Mouse (Mus musculus) hindbrain, embryonic 14.5 days (tissue): ENCODE measurements around the gene Etl4. TPM values are rescaled to one million over a fixed set of nuclear protein-coding genes. Genes with fewer than 3 reads are reported as not detected.
"Not testable (repeated sequence)": the region's sequence is repeated elsewhere in the genome, so short reads cannot be mapped to it uniquely, and the experiment has no call there.

Experiments used
- ATAC-seq: fragments of 200-750 bp; cut with Nextera tagmentation; 2 replicates; pipeline ENCODE4 v1.8.0; 2017; ENCODE audit warnings: moderate number of reproducible peaks, mild to moderate bottlenecking, moderate TSS enrichment, moderate library complexity; ENCODE audit not compliant: low FRiP score
- DNase-seq: peaks from one replicate; pipeline ENCODE4 v3.0.0-alpha.2; 2015; ENCODE audit warnings: low spot score
- H3K27ac ChIP-seq: fragments of 300-500 bp; sonication (generic); 2 replicates; pipeline ENCODE4 v1.5.1; 2014; ENCODE audit warnings: mild to moderate bottlenecking, moderate library complexity
- H3K27me3 ChIP-seq: fragments of 300-500 bp; sonication (generic); 2 replicates; pipeline ENCODE4 v1.6.1; 2014; ENCODE audit warnings: mild to moderate bottlenecking, low read length, mixed read lengths; ENCODE audit not compliant: control insufficient read depth, insufficient read depth
- H3K36me3 ChIP-seq: fragments of 300-500 bp; sonication (generic); replicated peaks from 2 replicates; pipeline ENCODE4 v1.6.1; 2014; ENCODE audit not compliant: control insufficient read depth, insufficient read depth
- H3K4me1 ChIP-seq: fragments of 300-500 bp; sonication (generic); replicated peaks from 2 replicates; pipeline ENCODE4 v1.6.1; 2014; ENCODE audit warnings: antibody characterized with exemption, low read length, mixed read lengths; ENCODE audit not compliant: control insufficient read depth, insufficient read depth
- H3K4me2 ChIP-seq: fragments of 300-500 bp; sonication (generic); replicated peaks from 2 replicates; pipeline ENCODE4 v1.6.1; 2014; ENCODE audit warnings: mild to moderate bottlenecking, moderate library complexity
- H3K4me3 ChIP-seq: fragments of 300-500 bp; sonication (generic); replicated peaks from 2 replicates; pipeline ENCODE4 v1.5.1; 2014; ENCODE audit warnings: mild to moderate bottlenecking, low read length
- H3K9ac ChIP-seq: fragments of 300-500 bp; sonication (generic); 2 replicates; pipeline ENCODE4 v1.6.1; 2014
- H3K9me3 ChIP-seq: fragments of 300-500 bp; sonication (generic); 2 replicates; pipeline ENCODE4 v1.6.1; 2016; ENCODE audit warnings: low read length; ENCODE audit not compliant: control insufficient read depth
- WGBS: fragments of 180-500 bp; shearing (Covaris S2); extraction: QIAGEN DNeasy Blood & Tissue Kit; methylation state at CpG from one replicate; pipeline ENCODE4 v1.1.7; 2014; 5-methylcytosine and 5-hydroxymethylcytosine counted together
- polyA plus RNA-seq: library from polyadenylated mRNA; unstranded; fragments of >200 nt; fragmentation: Nextera tagmentation; extraction: Ambion mirVana; gene quantifications from 2 replicates; pipeline ENCODE4 v1.2.1, GENCODE M21; 2014

Gene Etl4
- polyA plus RNA-seq, 1 experiment from 2014 or later: 5.9 TPM

DNA sequence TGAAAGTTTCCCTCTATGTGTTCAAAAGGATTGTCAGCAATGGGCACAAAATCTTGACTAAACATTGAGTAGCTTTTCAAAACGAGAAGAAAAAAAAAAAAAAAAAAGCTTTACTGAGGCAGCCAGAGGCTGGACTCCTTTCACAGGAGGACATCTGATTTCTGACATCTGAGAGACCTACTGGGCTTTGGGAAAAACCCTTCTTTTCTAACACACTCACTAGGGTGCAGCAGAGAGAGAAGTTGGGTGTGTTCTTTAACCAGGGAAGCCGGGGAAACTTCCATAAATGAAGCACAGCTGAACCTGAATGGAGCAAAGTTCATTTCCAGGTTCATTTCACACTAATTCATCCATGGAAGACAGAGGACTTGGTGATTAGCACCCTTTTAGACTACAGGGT lies 222.2 kb downstream of the Etl4 start:
- Histone ChIP-seq H3K4me1 (no peaks in the 10 kb centered on the region), H3K4me2 (no peak overlapping the region), H3K27ac (no peak overlapping the region), H3K4me3 (no peak overlapping the region), H3K9me3 (no peaks in the 10 kb centered on the region), H3K9ac (no peak overlapping the region), H3K27me3 (no peaks in the 10 kb centered on the region), H3K36me3 (no peaks in the 10 kb centered on the region)
- DNase-seq (no peak), ATAC-seq (no peak)
- WGBS: 25% methylated on average over 2 of the region's 2 CpGs

DNA sequence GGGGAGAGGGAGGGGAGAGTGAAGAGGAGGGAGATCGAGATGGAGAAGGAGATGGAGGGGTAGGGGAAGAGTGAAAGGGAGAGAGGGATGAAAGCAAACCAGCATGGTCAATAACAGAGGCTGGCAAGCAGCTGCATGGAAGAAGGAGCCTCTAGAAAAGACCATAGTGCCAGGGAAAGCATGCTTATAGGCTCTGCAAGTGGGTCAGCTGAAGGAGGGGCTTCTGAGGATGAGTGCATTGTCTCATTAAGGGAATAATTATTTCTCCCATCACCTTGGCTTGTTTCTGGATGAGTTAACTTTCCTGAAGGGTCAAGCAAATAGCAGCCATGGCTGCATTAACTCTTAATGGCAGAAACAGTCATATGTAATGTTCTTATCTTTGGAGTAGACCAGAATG lies 228.8 kb downstream of the Etl4 start:
- no peaks in the 10 kb centered on the region for H3K36me3 ChIP-seq
- no peak overlapping the region for H3K4me2 ChIP-seq
- H3K4me3 ChIP-seq: no peak overlapping the region
- no peak overlapping the region for H3K27ac ChIP-seq
- no peaks in the 10 kb centered on the region for H3K9me3 ChIP-seq
- H3K9ac ChIP-seq: no peak overlapping the region
- ATAC-seq (no peak), DNase-seq (no peak)
- H3K4me1 ChIP-seq: no peaks in the 10 kb centered on the region
- H3K27me3 ChIP-seq: no peaks in the 10 kb centered on the region
- 68% methylated on average over 1 of the region's 1 CpGs for WGBS

DNA sequence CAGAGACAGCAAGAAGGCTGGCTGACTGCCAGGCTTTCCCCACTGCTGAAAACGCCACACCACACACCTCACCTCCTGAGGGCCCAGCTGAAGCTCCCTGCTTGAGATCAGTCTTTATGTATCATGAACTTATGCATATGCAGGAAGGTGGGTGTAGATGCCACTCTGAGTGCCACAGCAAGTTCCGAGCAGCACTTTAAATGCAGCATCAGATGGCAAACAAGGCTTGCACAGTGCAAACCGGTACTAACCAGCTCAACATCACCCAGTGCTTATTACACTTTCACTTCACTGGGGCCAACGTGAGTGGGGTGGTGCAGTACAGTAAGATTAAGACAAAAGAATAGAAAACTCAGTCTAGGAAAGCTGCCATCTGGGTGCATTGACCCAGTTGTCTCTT lies 235.8 kb downstream of the Etl4 start:
- 76% methylated on average over 4 of the region's 4 CpGs for WGBS
- no peaks in the 10 kb centered on the region for H3K27me3 ChIP-seq
- ATAC-seq (no peak), DNase-seq (no peak)
- no peaks in the 10 kb centered on the region for H3K9me3 ChIP-seq
- no peak overlapping the region for H3K4me3 ChIP-seq
- no peak overlapping the region for H3K4me2 ChIP-seq
- no peaks in the 10 kb centered on the region for H3K36me3 ChIP-seq
- no peaks in the 10 kb centered on the region for H3K4me1 ChIP-seq
- H3K9ac ChIP-seq: no peak overlapping the region
- H3K27ac ChIP-seq: no peak overlapping the region

DNA sequence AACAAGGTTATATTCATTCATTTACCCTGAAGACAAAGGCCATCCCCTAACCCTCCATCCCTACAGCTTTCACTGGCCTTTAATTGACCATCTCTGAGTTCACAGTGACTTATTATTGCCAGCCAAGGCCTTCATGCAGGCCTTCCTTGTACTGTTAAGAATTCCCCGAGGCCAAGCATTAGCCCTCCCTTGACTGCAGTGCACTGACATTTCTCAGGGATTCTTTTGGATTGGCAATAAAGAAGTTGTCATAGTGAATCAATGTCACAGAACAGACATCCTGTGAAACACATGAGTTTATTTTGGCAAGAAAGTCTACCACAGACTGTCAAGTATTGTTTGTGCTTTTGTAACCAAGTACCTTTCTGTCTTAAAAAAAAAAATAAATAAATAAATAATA lies 257.5 kb downstream of the Etl4 start:
- H3K9ac ChIP-seq: no peak overlapping the region
- H3K9me3 ChIP-seq: no peaks in the 10 kb centered on the region
- H3K27ac ChIP-seq: no peak overlapping the region
- H3K4me3 ChIP-seq: no peak overlapping the region
- H3K27me3 ChIP-seq: no peaks in the 10 kb centered on the region
- H3K36me3 ChIP-seq: no peaks in the 10 kb centered on the region
- H3K4me1 ChIP-seq: no peaks in the 10 kb centered on the region
- WGBS: 54% methylated on average over 1 of the region's 1 CpGs
- peak; percentile 43 for DNase-seq
- peak; percentile 60; the same call in 1 of the 2 replicates for ATAC-seq
- no peak overlapping the region for H3K4me2 ChIP-seq

DNA sequence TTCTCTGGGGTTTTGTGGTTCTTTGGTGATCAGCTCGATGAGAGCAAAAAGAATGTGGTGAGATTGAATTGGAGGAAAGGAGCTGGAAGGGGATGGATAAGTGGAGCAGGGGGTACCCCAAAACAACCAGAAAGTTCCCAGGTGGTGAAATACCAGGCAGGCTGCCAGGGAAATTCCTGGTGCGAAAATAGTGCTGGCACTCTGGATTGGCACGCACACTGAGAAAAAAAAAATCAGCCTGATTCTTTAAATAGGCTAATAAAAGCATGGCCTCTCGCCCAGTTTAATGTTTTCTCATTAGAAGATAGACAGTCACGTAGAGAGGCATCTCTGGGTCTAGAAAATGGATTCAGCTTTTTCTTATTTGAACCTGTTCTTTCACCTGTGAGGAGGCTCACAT lies 258.0 kb downstream of the Etl4 start:
- Histone ChIP-seq H3K9ac (no peak overlapping the region), H3K4me2 (no peak overlapping the region), H3K36me3 (no peaks in the 10 kb centered on the region), H3K4me1 (no peaks in the 10 kb centered on the region), H3K9me3 (no peaks in the 10 kb centered on the region), H3K27me3 (no peaks in the 10 kb centered on the region), H3K4me3 (no peak overlapping the region), H3K27ac (no peak overlapping the region)
- WGBS: 66% methylated on average over 5 of the region's 5 CpGs
- ATAC-seq: no peak
- no peak for DNase-seq

DNA sequence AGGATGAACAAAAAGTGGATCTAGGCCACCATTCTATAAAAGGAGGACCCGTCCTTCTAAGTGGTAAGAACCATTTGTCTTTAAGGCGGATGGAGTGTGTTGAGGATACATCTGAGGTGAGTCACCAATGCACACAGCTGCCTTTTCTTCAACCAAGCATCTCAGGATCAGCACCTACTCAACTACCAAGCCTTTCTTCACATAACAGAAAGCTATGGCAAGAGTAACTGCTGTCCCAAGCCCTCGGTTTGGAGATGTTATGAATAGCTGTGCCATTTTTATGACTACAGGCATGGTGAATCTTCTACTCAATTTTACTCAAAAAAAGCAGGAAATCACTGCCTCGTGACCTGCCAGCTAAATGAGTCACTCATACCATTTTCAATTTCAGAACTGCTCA lies 258.6 kb downstream of the Etl4 start:
- no peaks in the 10 kb centered on the region for H3K9me3 ChIP-seq
- no peak overlapping the region for H3K4me2 ChIP-seq
- H3K4me3 ChIP-seq: no peak overlapping the region
- no peak overlapping the region for H3K27ac ChIP-seq
- DNase-seq: no peak
- H3K27me3 ChIP-seq: no peaks in the 10 kb centered on the region
- no peaks in the 10 kb centered on the region for H3K4me1 ChIP-seq
- no peak for ATAC-seq
- 93% methylated on average over 4 of the region's 4 CpGs for WGBS
- H3K36me3 ChIP-seq: no peaks in the 10 kb centered on the region
- H3K9ac ChIP-seq: no peak overlapping the region

DNA sequence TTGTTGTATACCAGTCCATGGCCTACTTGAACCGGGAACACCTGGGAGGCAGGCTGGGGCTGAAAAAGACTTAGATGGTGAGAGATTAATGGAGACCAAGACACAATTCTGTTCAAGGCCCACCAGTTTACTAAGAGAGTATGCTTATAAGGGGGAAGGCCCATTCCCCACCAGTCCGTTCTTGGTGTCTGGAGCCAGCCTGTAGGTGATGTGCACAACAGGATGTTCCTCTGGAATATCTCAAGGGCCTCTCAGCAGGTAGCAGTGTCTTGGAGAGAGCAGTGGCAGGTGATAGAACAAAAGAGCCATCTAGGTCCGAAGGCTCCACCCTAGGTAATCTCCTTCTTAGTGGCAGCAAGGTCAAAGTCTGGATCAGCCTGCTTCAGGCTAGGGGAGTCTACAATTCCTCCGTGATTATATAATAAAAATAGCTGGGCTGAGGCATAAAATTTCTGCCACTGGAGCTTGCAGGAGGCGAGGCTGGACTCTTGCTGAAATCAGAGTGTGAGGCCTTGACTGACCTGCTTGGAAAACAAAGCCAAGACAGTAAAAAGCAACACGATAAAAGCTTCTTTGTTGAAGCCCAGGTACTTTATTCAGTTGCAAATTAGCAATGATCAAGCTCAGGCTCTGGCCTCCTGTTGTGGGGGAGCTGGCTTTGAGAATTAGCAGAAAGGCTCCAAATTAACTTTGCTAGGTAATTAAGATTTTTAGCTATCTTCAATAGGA lies 267.0 kb downstream of the Etl4 start:
- not testable (repeated sequence) for H3K4me1 ChIP-seq, H3K27me3 ChIP-seq, H3K4me3 ChIP-seq, DNase-seq, H3K4me2 ChIP-seq, H3K36me3 ChIP-seq, ATAC-seq, H3K9ac ChIP-seq, H3K9me3 ChIP-seq, H3K27ac ChIP-seq
- 72% methylated on average over 6 of the region's 6 CpGs for WGBS

DNA sequence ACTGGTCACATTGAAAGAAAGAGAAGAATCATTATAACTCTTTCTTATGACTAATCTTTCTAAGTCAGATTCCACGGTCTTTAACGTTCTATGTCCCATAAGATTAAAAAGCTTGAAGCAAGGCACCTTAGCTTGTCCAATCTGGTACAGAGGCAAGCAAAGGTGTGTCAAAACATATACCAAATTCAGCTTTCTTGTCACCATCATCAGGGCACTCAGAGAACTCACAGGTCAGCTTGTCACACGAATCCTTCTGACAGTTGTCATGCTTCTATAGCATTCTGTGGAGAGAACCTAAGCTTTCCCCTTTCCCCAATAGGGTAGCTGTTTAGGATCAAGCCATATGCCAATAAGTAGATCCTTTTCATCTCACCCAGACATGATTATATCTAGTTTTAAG lies 267.7 kb downstream of the Etl4 start:
- not testable (repeated sequence) for H3K27ac ChIP-seq, H3K4me1 ChIP-seq, ATAC-seq, H3K27me3 ChIP-seq, H3K4me2 ChIP-seq, DNase-seq, H3K36me3 ChIP-seq, H3K9ac ChIP-seq, H3K4me3 ChIP-seq, H3K9me3 ChIP-seq
- 89% methylated on average over 3 of the region's 3 CpGs for WGBS

DNA sequence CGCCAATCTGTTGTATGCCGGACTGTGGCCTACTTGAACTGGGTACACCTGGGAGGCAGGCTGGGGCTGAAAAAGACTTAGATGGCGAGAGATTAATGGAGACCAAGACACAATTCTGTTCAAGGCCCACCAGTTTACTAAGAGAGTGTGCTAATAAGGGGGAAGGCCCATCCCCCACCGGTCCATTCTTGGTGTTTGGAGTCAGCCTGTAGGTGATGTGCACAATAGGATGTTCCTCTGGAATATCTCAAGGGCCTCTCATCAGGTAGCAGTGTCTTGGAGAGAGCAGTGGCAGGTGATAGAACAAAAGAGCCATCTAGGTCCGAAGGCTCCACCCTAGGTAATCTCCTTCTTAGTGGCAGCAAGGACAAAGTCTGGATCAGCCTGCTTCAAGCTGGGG lies 271.0 kb downstream of the Etl4 start:
- not testable (repeated sequence) for H3K27me3 ChIP-seq, DNase-seq, H3K4me1 ChIP-seq, H3K27ac ChIP-seq, H3K4me3 ChIP-seq, H3K4me2 ChIP-seq, ATAC-seq, H3K9ac ChIP-seq, H3K9me3 ChIP-seq, H3K36me3 ChIP-seq
- WGBS: 89% methylated on average over 5 of the region's 5 CpGs

DNA sequence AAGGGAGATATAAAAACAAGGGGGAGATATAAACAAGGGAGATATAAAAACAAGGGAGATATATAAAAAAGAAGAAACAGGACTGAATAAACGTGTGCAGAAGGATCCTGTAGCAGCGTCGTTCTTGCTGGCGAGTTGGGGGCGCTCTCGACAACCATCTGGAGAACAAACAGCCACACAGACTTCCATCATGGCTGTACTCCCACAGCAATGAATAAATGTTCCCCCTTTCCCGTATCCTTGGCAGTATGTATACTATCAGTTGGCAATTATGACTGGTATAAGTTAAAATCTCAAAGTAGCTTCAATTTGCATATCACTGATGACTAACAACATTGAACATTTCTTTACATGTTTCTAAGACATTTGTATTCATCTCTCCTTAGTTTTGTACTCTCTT lies 277.6 kb downstream of the Etl4 start:
- not testable (repeated sequence) for H3K4me3 ChIP-seq, H3K27me3 ChIP-seq, H3K27ac ChIP-seq, H3K9me3 ChIP-seq, H3K4me1 ChIP-seq, ATAC-seq, H3K4me2 ChIP-seq, DNase-seq, H3K9ac ChIP-seq, H3K36me3 ChIP-seq
- 90% methylated on average over 7 of the region's 7 CpGs for WGBS
